10 mouse cellular contexts compared by ENCODE assay signal in genomic region chr1:155242488-155242745, GRCm38 (mm10). TPM values are rescaled to one million over a fixed set of nuclear protein-coding genes. Genes with fewer than 3 reads are reported as not detected.
"Had no signal": no experiment of that assay in that cellular context is flagged by ENCODE, and none has a peak within 500 bp of the region (broad histone marks: within the 10 kb centered on the region; RNA-seq: fewer than 3 reads in every experiment).

No protein-coding gene starts in this region.

- H3K4me2 ChIP-seq: liver, embryonic 13.5 days; midbrain, embryonic 11.5 days had no signal

- H3K9ac ChIP-seq: liver, embryonic 13.5 days had no signal

- H3K9me3 ChIP-seq: liver, embryonic 13.5 days had no signal

- DNase-seq: layer of hippocampus, postnatal 36 days; liver, embryonic 13.5 days; lung, adult 2 months; lung, postnatal 14 days; midbrain, embryonic 14.5 days; thymus, adult 18-20 months; thymus, postnatal 36 days had no signal

- H3K36me3 ChIP-seq: liver, embryonic 13.5 days had no signal

- H3K27ac ChIP-seq: left cerebral cortex, adult 2 months; liver, embryonic 13.5 days had no signal

- H3K4me3 ChIP-seq: left cerebral cortex, adult 2 months; liver, embryonic 13.5 days had no signal

RNA-seq across cellular contexts. Expression of gene BC034090, which starts 1.8 kb away (rescaled TPM):
- total RNA-seq: megakaryocyte-erythroid progenitor cell, adult 5-6 weeks had no signal
